Mouse (Mus musculus): ENCODE results near the gene Spata22. TPM values are rescaled to one million over a fixed set of nuclear protein-coding genes. Genes with fewer than 3 reads are reported as not detected.

Spata22 gene
- polyA plus RNA-seq, 1 experiment = not detected

DNA sequence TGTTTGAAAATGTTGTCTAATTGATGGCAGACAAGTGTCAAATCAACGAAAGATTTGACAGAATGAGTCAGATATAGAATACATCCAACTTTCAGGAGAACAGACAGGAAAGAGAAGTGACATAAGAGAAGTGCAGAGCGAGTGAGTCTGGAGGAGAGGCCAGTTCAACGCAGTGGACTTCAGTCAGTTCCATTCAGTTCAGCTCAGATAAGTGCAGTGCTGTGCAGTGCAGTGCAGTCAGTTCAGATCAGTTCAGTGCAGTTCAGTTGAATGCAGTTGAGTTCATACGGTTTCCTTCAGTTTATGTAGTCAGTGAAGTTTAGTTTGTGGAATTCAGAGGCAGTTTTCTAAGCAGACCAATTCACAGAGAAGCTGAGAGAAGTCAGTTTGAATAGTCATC, 7.4 kb downstream of the Spata22 start:
- no peak for TF ChIP-seq MAX (IDR thresholded peaks at IDR 0.05; ENCODE audit: low read depth)
- H3K36me3 ChIP-seq (ENCODE audit: control insufficient read depth, insufficient read depth) = no peaks in the 10 kb centered on the region
- no peaks in the 10 kb centered on the region for H3K79me2 ChIP-seq (ENCODE audit: control insufficient read depth, insufficient read depth)
- no peaks in the 10 kb centered on the region for H3K27me3 ChIP-seq (ENCODE audit: control insufficient read depth, insufficient read depth, insufficient read length)
- no peak overlapping the region for H3K4me3 ChIP-seq
- no peak overlapping the region for H3ac ChIP-seq (ENCODE audit: control insufficient read depth, insufficient read length)
- H3K4me2 ChIP-seq (ENCODE audit: low read depth) = no peak overlapping the region

DNA sequence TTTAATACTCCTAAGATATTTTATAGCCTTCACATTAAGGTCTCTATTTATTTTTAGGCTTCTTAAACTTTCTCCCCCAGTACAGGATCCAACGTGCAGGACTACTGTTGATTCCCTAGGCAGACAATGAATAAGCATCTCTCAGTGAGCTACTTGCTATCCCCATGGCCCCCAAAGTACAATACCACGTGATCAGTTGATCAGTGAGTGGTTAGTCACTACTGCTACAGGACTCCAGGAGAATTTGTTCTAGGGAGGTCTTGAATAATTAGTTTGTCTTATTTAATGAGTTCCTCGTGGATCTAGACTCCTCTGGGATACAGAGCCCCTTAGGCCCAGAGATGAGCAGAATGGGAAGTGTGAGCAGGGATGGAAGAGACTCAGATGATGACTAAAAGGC, 20.9 kb downstream of the Spata22 start, which contains the start of gene Olfr20:
Gene Olfr20 (plus strand): TSS at position 301 of the 400 bp plus-strand sequence.
- Histone ChIP-seq H3ac (ENCODE audit: control insufficient read depth, insufficient read length) (no peak within 1 kb of the TSS), H3K4me3 (no peak within 1 kb of the TSS), H3K4me2 (ENCODE audit: low read depth) (no peak within 1 kb of the TSS), H3K36me3 (ENCODE audit: control insufficient read depth, insufficient read depth) (no peaks in the 10 kb centered on the region), H3K27me3 (ENCODE audit: control insufficient read depth, insufficient read depth, insufficient read length) (no peaks in the 10 kb centered on the region), H3K79me2 (ENCODE audit: control insufficient read depth, insufficient read depth) (no peaks in the 10 kb centered on the region)
- no peak for TF ChIP-seq REST (IDR thresholded peaks at IDR 0.05; ENCODE audit: insufficient read depth, insufficient read length)
- no peak for TF ChIP-seq TCF3 (IDR thresholded peaks at IDR 0.05; ENCODE audit: insufficient read length, low read depth)
- no peak for TF ChIP-seq MAX (IDR thresholded peaks at IDR 0.05; ENCODE audit: low read depth)
- TF ChIP-seq POLR2AphosphoS2 (IDR thresholded peaks at IDR 0.05; ENCODE audit: insufficient read length, low read depth) = no peak
- TF ChIP-seq TCF12 (IDR thresholded peaks at IDR 0.05; ENCODE audit: insufficient read depth, poor library complexity, severe bottlenecking) = no peak

- Histone ChIP-seq H3K36me3 (ENCODE audit: control insufficient read depth, insufficient read depth) (no peaks in the 10 kb centered on the region), H3K79me2 (ENCODE audit: control insufficient read depth, insufficient read depth) (no peaks in the 10 kb centered on the region), H3K4me2 (ENCODE audit: low read depth) (no peak within 1 kb of the TSS), H3ac (ENCODE audit: control insufficient read depth, insufficient read length) (no peak within 1 kb of the TSS), H3K4me3 (no peak within 1 kb of the TSS), H3K27me3 (ENCODE audit: control insufficient read depth, insufficient read depth, insufficient read length) (no peaks in the 10 kb centered on the region)
- no peak for TF ChIP-seq E2F4 (IDR thresholded peaks at IDR 0.05; ENCODE audit: insufficient read depth)
- no peak for TF ChIP-seq TCF3 (IDR thresholded peaks at IDR 0.05; ENCODE audit: insufficient read length, low read depth)
- TF ChIP-seq TCF12 (IDR thresholded peaks at IDR 0.05; ENCODE audit: insufficient read depth, poor library complexity, severe bottlenecking) = no peak
- TF ChIP-seq MYOG (IDR thresholded peaks at IDR 0.05; ENCODE audit: control insufficient read depth in 1 of 3, insufficient read depth in 1 of 3, insufficient read length in 2 of 3, low read depth in 2 of 3) = no peak
- TF ChIP-seq POLR2AphosphoS2 (IDR thresholded peaks at IDR 0.05; ENCODE audit: insufficient read length, low read depth) = no peak
- TF ChIP-seq USF1 (IDR thresholded peaks at IDR 0.05; ENCODE audit: low read depth) = no peak
- TF ChIP-seq MYOD1 (IDR thresholded peaks at IDR 0.05; ENCODE audit: control insufficient read depth in 1 of 3, insufficient read length in 2 of 3, low read depth in 2 of 3) = no peak
- TF ChIP-seq MAX (IDR thresholded peaks at IDR 0.05; ENCODE audit: low read depth) = no peak
- TF ChIP-seq POLR2A (IDR thresholded peaks at IDR 0.05; ENCODE audit: insufficient read length, low read depth) = no peak
- no peak for TF ChIP-seq REST (IDR thresholded peaks at IDR 0.05; ENCODE audit: insufficient read depth, insufficient read length)
- TF ChIP-seq SRF (IDR thresholded peaks at IDR 0.05; ENCODE audit: control insufficient read depth, insufficient read length, low read depth) = no peak
- TF ChIP-seq CEBPB (IDR thresholded peaks at IDR 0.05; ENCODE audit: insufficient read depth, poor library complexity, severe bottlenecking) = no peak
These were observed 41.4 kb downstream of the Spata22 start, which contains the start of gene Olfr376 for GRCm38 (mm10) chr11:73370946-73371345. Gene Olfr376 (plus strand): TSS chr11:73371246.

GRCm38 (mm10) chr11:73395374-73395773, 65.8 kb downstream of the Spata22 start:
- no peak overlapping the region for H3ac ChIP-seq (ENCODE audit: control insufficient read depth, insufficient read length)
- TF ChIP-seq MYOD1 (IDR thresholded peaks at IDR 0.05; ENCODE audit: control insufficient read depth in 1 of 3, insufficient read length in 2 of 3, low read depth in 2 of 3) (no peak), REST (IDR thresholded peaks at IDR 0.05; ENCODE audit: insufficient read depth, insufficient read length) (peak; percentile 85)
- no peaks in the 10 kb centered on the region for H3K36me3 ChIP-seq (ENCODE audit: control insufficient read depth, insufficient read depth)
- no peak overlapping the region for H3K4me2 ChIP-seq (ENCODE audit: low read depth)
- no peaks in the 10 kb centered on the region for H3K79me2 ChIP-seq (ENCODE audit: control insufficient read depth, insufficient read depth)
- H3K4me3 ChIP-seq = no peak overlapping the region
- H3K27me3 ChIP-seq (ENCODE audit: control insufficient read depth, insufficient read depth, insufficient read length) = no peaks in the 10 kb centered on the region

Other genes with a start within 250 kb of the Spata22 start
- gene Itgae, start 239.2 kb upstream of the Spata22 start, polyA plus RNA-seq (2012; fragmentation: generic; extraction: Trizol) = 0.06 TPM
- gene Haspin, start 191.4 kb upstream of the Spata22 start, polyA plus RNA-seq (2012; fragmentation: generic; extraction: Trizol) = 3.3 TPM
- gene P2rx5, start 169.3 kb upstream of the Spata22 start, polyA plus RNA-seq (2012; fragmentation: generic; extraction: Trizol) = 3.5 TPM
- 68.2 TPM for gene Emc6, start 152.7 kb upstream of the Spata22 start, polyA plus RNA-seq (2012; fragmentation: generic; extraction: Trizol)
- gene Tax1bp3, start 152.7 kb upstream of the Spata22 start, polyA plus RNA-seq (2012; fragmentation: generic; extraction: Trizol) = 85.2 TPM
- gene Ctns, start 130.7 kb upstream of the Spata22 start, polyA plus RNA-seq (2012; fragmentation: generic; extraction: Trizol) = 11.6 TPM
- gene Shpk, start 130.3 kb upstream of the Spata22 start, polyA plus RNA-seq (2012; fragmentation: generic; extraction: Trizol) = 1.3 TPM
- 0.17 TPM for gene Trpv1, start 95.4 kb upstream of the Spata22 start, polyA plus RNA-seq (2012; fragmentation: generic; extraction: Trizol)
- gene Trpv3, start 62.4 kb upstream of the Spata22 start, polyA plus RNA-seq (2012; fragmentation: generic; extraction: Trizol) = 0.05 TPM
- 5.3 TPM for gene Aspa, start 145 bp upstream of the Spata22 start, polyA plus RNA-seq (2012; fragmentation: generic; extraction: Trizol)
- gene Gm49340, start within 50 bp of the Spata22 start, polyA plus RNA-seq (2012; fragmentation: generic; extraction: Trizol) = not detected
- not detected for gene Olfr20, start 21.0 kb downstream of the Spata22 start, polyA plus RNA-seq (2012; fragmentation: generic; extraction: Trizol)
- gene Olfr376, start 41.5 kb downstream of the Spata22 start, polyA plus RNA-seq (2012; fragmentation: generic; extraction: Trizol) = not detected
- gene Olfr1, start 69.9 kb downstream of the Spata22 start, polyA plus RNA-seq (2012; fragmentation: generic; extraction: Trizol) = not detected
- not detected for gene Olfr378, start 98.7 kb downstream of the Spata22 start, polyA plus RNA-seq (2012; fragmentation: generic; extraction: Trizol)
- gene Olfr380, start 127.8 kb downstream of the Spata22 start, polyA plus RNA-seq (2012; fragmentation: generic; extraction: Trizol) = not detected
- gene Olfr381, start 161.9 kb downstream of the Spata22 start, polyA plus RNA-seq (2012; fragmentation: generic; extraction: Trizol) = not detected
- not detected for gene Olfr382, start 187.5 kb downstream of the Spata22 start, polyA plus RNA-seq (2012; fragmentation: generic; extraction: Trizol)